Mouse (Mus musculus) myocyte (in vitro differentiated cells): Measurements from ENCODE around the gene Serinc5.

Experiments
- E2F4 ChIP-seq: IDR thresholded peaks from one replicate; pipeline ENCODE4 v1.6.1; 2011; ENCODE audit warnings: mild to moderate bottlenecking, control low read depth, moderate library complexity; ENCODE audit not compliant: insufficient read depth
- MYOD1 ChIP-seq, 3 experiments: IDR thresholded peaks; one replicate each; pipeline ENCODE4 v1.6.1; 2011; ENCODE audit warnings: control low read depth in 2 of 3, low read depth in 2 of 3, mild to moderate bottlenecking in 2 of 3, moderate library complexity in 1 of 3; ENCODE audit not compliant: insufficient read length in 2 of 3, control insufficient read depth in 1 of 3
- POLR2A ChIP-seq: IDR thresholded peaks from one replicate; pipeline ENCODE4 v1.6.1; 2011; ENCODE audit warnings: low read depth, mild to moderate bottlenecking, control low read depth, moderate library complexity; ENCODE audit not compliant: insufficient read length

DNA sequence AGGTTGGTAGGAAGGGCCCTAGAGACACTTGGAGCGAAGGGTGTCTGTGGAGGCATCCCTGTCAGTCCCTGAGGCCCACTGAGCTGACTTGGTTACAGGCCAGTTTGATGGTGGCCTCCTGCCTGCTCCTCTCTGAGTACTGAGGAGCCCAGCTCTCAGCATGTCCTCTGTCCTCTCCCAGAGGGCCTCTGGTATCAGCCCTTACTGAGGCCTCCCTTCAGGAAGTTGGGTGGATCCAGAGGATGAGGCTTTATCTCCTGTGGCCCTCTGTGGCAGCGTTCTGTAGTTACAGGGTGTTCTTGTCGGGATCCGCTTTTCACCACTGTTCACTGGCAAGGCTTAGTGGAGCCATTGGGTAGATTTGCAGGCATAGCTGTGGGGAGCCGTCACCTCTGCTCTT lies 132.4 kb downstream of the Serinc5 start:
- TF ChIP-seq MYOD1 (IDR thresholded peaks at IDR 0.05; ENCODE audit: control insufficient read depth in 1 of 3, insufficient read length in 2 of 3, low read depth in 2 of 3), result no peak
- TF ChIP-seq POLR2A, result no peak
- TF ChIP-seq E2F4, result no peak
